Mouse (Mus musculus): ENCODE results near the gene Slc4a1ap. TPM values are rescaled to one million over a fixed set of nuclear protein-coding genes. Genes with fewer than 3 reads are reported as not detected.

Slc4a1ap gene
- polyA plus RNA-seq, 1 experiment = 15.9 TPM

DNA sequence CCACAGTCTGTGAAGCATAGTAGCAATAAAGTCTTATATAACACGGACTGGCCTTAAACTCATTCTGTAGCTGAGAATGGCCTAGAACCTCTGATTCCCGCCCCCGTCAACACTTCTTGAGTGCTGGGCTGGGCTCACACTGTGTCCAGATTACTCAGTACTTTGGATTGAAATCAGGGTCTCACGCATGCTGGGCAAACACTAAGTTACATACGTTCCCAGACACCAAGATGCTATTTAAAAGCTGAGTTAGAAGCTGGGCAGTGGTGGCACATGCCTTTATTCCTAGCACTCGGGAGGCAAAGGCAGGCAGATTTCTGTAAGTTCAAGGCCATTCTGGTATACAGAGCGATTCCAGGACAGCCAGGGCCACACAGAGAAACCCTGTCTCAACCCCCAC is 71.3 kb downstream of the Slc4a1ap start:
- TF ChIP-seq CEBPB (IDR thresholded peaks at IDR 0.05; ENCODE audit: insufficient read depth, poor library complexity, severe bottlenecking) (no peak), TCF12 (IDR thresholded peaks at IDR 0.05; ENCODE audit: insufficient read depth, poor library complexity, severe bottlenecking) (no peak), TCF3 (IDR thresholded peaks at IDR 0.05; ENCODE audit: insufficient read length, low read depth) (no peak), USF1 (IDR thresholded peaks at IDR 0.05; ENCODE audit: low read depth) (no peak), MAX (IDR thresholded peaks at IDR 0.05; ENCODE audit: low read depth) (no peak), MYOD1 (IDR thresholded peaks at IDR 0.05; ENCODE audit: control insufficient read depth in 1 of 3, insufficient read length in 2 of 3, low read depth in 2 of 3) (no peak), MYOG (IDR thresholded peaks at IDR 0.05; ENCODE audit: control insufficient read depth in 1 of 3, insufficient read depth in 1 of 3, insufficient read length in 2 of 3, low read depth in 2 of 3) (no peak), E2F4 (IDR thresholded peaks at IDR 0.05; ENCODE audit: insufficient read depth) (no peak), POLR2AphosphoS2 (IDR thresholded peaks at IDR 0.05; ENCODE audit: insufficient read length, low read depth) (no peak), REST (IDR thresholded peaks at IDR 0.05; ENCODE audit: insufficient read depth, insufficient read length) (no peak), SRF (IDR thresholded peaks at IDR 0.05; ENCODE audit: control insufficient read depth, insufficient read length, low read depth) (no peak), POLR2A (IDR thresholded peaks at IDR 0.05; ENCODE audit: insufficient read length, low read depth) (no peak)
- no peak overlapping the region for H3K4me3 ChIP-seq
- H3K79me2 ChIP-seq (ENCODE audit: control insufficient read depth, insufficient read depth) = no peaks in the 10 kb centered on the region
- H3K27me3 ChIP-seq (ENCODE audit: control insufficient read depth, insufficient read depth, insufficient read length) = no peaks in the 10 kb centered on the region
- no peak overlapping the region for H3ac ChIP-seq (ENCODE audit: control insufficient read depth, insufficient read length)
- no peaks in the 10 kb centered on the region for H3K36me3 ChIP-seq (ENCODE audit: control insufficient read depth, insufficient read depth)
- no peak overlapping the region for H3K4me2 ChIP-seq (ENCODE audit: low read depth)

GRCm38 (mm10) chr5:31598579-31598978 is 71.8 kb downstream of the Slc4a1ap start:
- Histone ChIP-seq H3K79me2 (ENCODE audit: control insufficient read depth, insufficient read depth) (no peaks in the 10 kb centered on the region), H3ac (ENCODE audit: control insufficient read depth, insufficient read length) (no peak overlapping the region), H3K4me3 (no peak overlapping the region)

DNA sequence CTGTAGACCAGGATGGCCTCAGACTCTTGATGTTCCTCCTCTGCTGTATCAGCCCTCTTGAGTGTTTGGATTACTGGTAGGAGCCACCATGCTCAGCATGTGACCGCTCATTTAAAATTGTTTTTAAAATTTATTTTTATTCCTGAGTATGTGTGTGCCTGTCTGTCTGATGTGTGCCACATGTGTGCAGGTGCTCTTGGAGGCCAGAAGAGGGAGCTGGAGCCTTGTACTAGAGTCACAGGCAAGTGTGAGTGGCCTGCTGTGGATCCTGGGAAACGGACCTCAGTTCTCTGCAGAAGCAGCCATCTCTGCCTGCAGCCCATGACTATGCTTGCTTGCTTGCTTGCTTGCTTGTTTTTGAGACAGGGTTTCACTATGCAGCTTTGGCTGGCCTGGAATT is 72.4 kb downstream of the Slc4a1ap start:
- Histone ChIP-seq H3K27me3 (ENCODE audit: control insufficient read depth, insufficient read depth, insufficient read length) (no peaks in the 10 kb centered on the region), H3K4me2 (ENCODE audit: low read depth) (no peak overlapping the region), H3ac (ENCODE audit: control insufficient read depth, insufficient read length) (no peak overlapping the region), H3K36me3 (ENCODE audit: control insufficient read depth, insufficient read depth) (no peaks in the 10 kb centered on the region), H3K4me3 (no peak overlapping the region), H3K79me2 (ENCODE audit: control insufficient read depth, insufficient read depth) (no peaks in the 10 kb centered on the region)
- TF ChIP-seq MYOG (IDR thresholded peaks at IDR 0.05; ENCODE audit: control insufficient read depth in 1 of 3, insufficient read depth in 1 of 3, insufficient read length in 2 of 3, low read depth in 2 of 3) = no peak
- TF ChIP-seq REST (IDR thresholded peaks at IDR 0.05; ENCODE audit: insufficient read depth, insufficient read length) = no peak
- TF ChIP-seq USF1 (IDR thresholded peaks at IDR 0.05; ENCODE audit: low read depth) = no peak
- TF ChIP-seq POLR2A (IDR thresholded peaks at IDR 0.05; ENCODE audit: insufficient read length, low read depth) = no peak
- no peak for TF ChIP-seq SRF (IDR thresholded peaks at IDR 0.05; ENCODE audit: control insufficient read depth, insufficient read length, low read depth)
- no peak for TF ChIP-seq TCF3 (IDR thresholded peaks at IDR 0.05; ENCODE audit: insufficient read length, low read depth)
- no peak for TF ChIP-seq E2F4 (IDR thresholded peaks at IDR 0.05; ENCODE audit: insufficient read depth)
- TF ChIP-seq MAX (IDR thresholded peaks at IDR 0.05; ENCODE audit: low read depth) = no peak
- no peak for TF ChIP-seq POLR2AphosphoS2 (IDR thresholded peaks at IDR 0.05; ENCODE audit: insufficient read length, low read depth)
- TF ChIP-seq TCF12 (IDR thresholded peaks at IDR 0.05; ENCODE audit: insufficient read depth, poor library complexity, severe bottlenecking) = no peak
- TF ChIP-seq MYOD1 (IDR thresholded peaks at IDR 0.05; ENCODE audit: control insufficient read depth in 1 of 3, insufficient read length in 2 of 3, low read depth in 2 of 3) = no peak
- no peak for TF ChIP-seq CEBPB (IDR thresholded peaks at IDR 0.05; ENCODE audit: insufficient read depth, poor library complexity, severe bottlenecking)

More at GRCm38 (mm10) chr5:31598579-31598978, 71.8 kb downstream of the Slc4a1ap start:
- Histone ChIP-seq H3K27me3 (ENCODE audit: control insufficient read depth, insufficient read depth, insufficient read length) (no peaks in the 10 kb centered on the region), H3K4me2 (ENCODE audit: low read depth) (no peak overlapping the region), H3K36me3 (ENCODE audit: control insufficient read depth, insufficient read depth) (no peaks in the 10 kb centered on the region)
- TF ChIP-seq TCF12 (IDR thresholded peaks at IDR 0.05; ENCODE audit: insufficient read depth, poor library complexity, severe bottlenecking) (no peak), MAX (IDR thresholded peaks at IDR 0.05; ENCODE audit: low read depth) (no peak), USF1 (IDR thresholded peaks at IDR 0.05; ENCODE audit: low read depth) (no peak), MYOD1 (IDR thresholded peaks at IDR 0.05; ENCODE audit: control insufficient read depth in 1 of 3, insufficient read length in 2 of 3, low read depth in 2 of 3) (no peak)

DNA sequence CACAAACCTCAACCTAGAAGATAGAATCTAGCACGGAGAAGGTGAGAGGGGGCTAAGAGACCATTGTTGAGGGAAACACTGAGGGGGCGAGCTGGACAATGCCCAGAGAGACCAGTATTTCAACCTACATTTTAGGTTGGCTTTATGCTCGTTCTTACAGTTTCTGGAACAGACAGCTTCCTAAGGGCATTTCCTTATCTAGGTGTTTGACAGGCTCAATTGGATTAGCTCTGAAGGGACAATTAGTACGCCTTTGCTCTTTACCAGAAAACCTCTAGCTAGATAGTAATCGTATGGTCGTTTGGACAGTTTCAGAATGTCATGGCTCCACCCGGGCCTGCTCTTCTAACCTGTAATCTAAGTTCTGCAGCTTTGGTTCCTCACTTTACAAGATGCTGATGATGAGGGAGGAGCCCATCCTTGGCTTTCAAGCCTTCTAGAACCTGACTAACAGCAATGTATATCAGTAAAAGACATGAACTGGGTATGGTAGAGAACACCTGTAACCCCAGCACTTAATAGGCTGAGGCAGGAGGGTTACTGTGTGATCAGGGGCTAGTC is 74.4 kb downstream of the Slc4a1ap start:
- Histone ChIP-seq H3K36me3 (ENCODE audit: control insufficient read depth, insufficient read depth) (no peaks in the 10 kb centered on the region), H3K27me3 (ENCODE audit: control insufficient read depth, insufficient read depth, insufficient read length) (no peaks in the 10 kb centered on the region), H3K4me2 (ENCODE audit: low read depth) (no peak overlapping the region), H3K79me2 (ENCODE audit: control insufficient read depth, insufficient read depth) (no peaks in the 10 kb centered on the region), H3K4me3 (no peak overlapping the region), H3ac (ENCODE audit: control insufficient read depth, insufficient read length) (no peak overlapping the region)
- no peak for TF ChIP-seq E2F4 (IDR thresholded peaks at IDR 0.05; ENCODE audit: insufficient read depth)
- TF ChIP-seq CEBPB (IDR thresholded peaks at IDR 0.05; ENCODE audit: insufficient read depth, poor library complexity, severe bottlenecking) = no peak
- TF ChIP-seq REST (IDR thresholded peaks at IDR 0.05; ENCODE audit: insufficient read depth, insufficient read length) = no peak
- no peak for TF ChIP-seq TCF3 (IDR thresholded peaks at IDR 0.05; ENCODE audit: insufficient read length, low read depth)
- TF ChIP-seq POLR2AphosphoS2 (IDR thresholded peaks at IDR 0.05; ENCODE audit: insufficient read length, low read depth) = no peak
- TF ChIP-seq SRF (IDR thresholded peaks at IDR 0.05; ENCODE audit: control insufficient read depth, insufficient read length, low read depth) = no peak
- no peak for TF ChIP-seq MYOG (IDR thresholded peaks at IDR 0.05; ENCODE audit: control insufficient read depth in 1 of 3, insufficient read depth in 1 of 3, insufficient read length in 2 of 3, low read depth in 2 of 3)
- no peak for TF ChIP-seq USF1 (IDR thresholded peaks at IDR 0.05; ENCODE audit: low read depth)
- TF ChIP-seq POLR2A (IDR thresholded peaks at IDR 0.05; ENCODE audit: insufficient read length, low read depth) = no peak
- TF ChIP-seq MYOD1 (IDR thresholded peaks at IDR 0.05; ENCODE audit: control insufficient read depth in 1 of 3, insufficient read length in 2 of 3, low read depth in 2 of 3) = no peak
- no peak for TF ChIP-seq MAX (IDR thresholded peaks at IDR 0.05; ENCODE audit: low read depth)
- no peak for TF ChIP-seq TCF12 (IDR thresholded peaks at IDR 0.05; ENCODE audit: insufficient read depth, poor library complexity, severe bottlenecking)

Data from myocyte (in vitro differentiated cells).